Mouse (Mus musculus) E14TG2a.4 (cell line): ENCODE results near the gene Arr3.

ENCODE experiments used
- H3K27me3 ChIP-seq: 2 replicates; pipeline ENCODE4 v1.6.1; 2014; ENCODE audit warnings: low read length, control low read depth; ENCODE audit not compliant: insufficient read depth
- H3K36me3 ChIP-seq: 2 replicates; pipeline ENCODE4 v1.6.1; 2014; ENCODE audit warnings: low read length, control low read depth; ENCODE audit not compliant: insufficient read depth
- H3K4me1 ChIP-seq: replicated peaks from 2 replicates; pipeline ENCODE4 v1.6.1; 2014; ENCODE audit warnings: low read depth, low read length, control low read depth
- H3K4me3 ChIP-seq: replicated peaks from 2 replicates; pipeline ENCODE4 v1.5.1; 2014; ENCODE audit warnings: mild to moderate bottlenecking, low read length
- H3K9me3 ChIP-seq: 2 replicates; pipeline ENCODE4 v1.6.1; 2014; ENCODE audit warnings: low read length, control low read depth
- CTCF ChIP-seq: conservative IDR thresholded peaks from 2 replicates; pipeline ENCODE4 v1.5.1; 2014; ENCODE audit warnings: low read length
- NANOG ChIP-seq: IDR thresholded peaks from 2 replicates; pipeline ENCODE4 v1.6.1; 2014; ENCODE audit warnings: borderline replicate concordance, low read length, mixed read lengths
- POU5F1 ChIP-seq: IDR thresholded peaks from 2 replicates; pipeline ENCODE4 v1.6.1; 2014; ENCODE audit warnings: low read length, borderline replicate concordance

Arr3 gene

DNA sequence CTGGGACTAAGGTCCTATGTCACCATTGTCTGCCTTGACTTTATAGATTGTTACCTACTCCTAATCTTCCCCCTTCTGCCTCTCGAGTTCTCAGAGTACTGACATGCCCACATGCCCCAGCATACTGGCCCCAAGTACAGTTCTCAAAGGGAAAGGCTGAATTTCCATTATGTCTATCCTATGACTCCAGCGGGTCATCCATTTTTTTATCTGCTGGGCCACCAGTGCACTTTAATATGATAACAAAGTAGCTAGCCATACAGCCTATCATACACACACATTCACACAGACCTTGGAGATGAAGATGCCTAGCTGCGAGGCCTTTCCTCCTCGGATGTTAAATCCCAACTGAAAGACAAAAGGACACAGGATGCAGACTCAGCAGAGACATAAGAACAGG lies 18.9 kb downstream of the Arr3 start:
- no peak for TF ChIP-seq NANOG
- TF ChIP-seq CTCF: no peak
- TF ChIP-seq POU5F1: no peak

DNA sequence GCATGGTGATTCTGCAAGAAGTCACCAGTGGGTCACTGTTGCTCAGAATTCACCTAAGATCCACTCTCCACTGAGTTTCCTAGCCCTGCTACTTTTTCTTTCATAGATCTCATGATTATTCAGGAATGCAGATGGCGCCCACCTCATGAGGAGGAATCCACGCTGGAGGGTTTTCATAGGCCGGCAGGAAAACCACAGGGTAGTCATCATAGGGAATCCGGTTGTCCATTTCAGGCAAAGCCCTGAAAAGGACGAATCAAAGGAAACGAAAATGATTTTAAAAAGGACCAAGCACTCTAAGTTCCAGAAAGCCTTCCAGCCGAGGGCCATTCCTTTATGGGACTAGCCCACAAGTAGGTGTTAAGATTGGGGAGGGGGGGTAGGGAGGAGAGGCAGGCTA lies 19.8 kb downstream of the Arr3 start:
- H3K4me3 ChIP-seq: peak overlapping the region; percentile 88
- TF ChIP-seq POU5F1: no peak
- no peak for TF ChIP-seq CTCF
- TF ChIP-seq NANOG: no peak
- H3K4me1 ChIP-seq: peaks cover 13% of the 10 kb centered on the region; the same call in 1 of the 2 replicates
- H3K27me3 ChIP-seq: no peaks in the 10 kb centered on the region
- H3K36me3 ChIP-seq: peaks cover 37% of the 10 kb centered on the region
- H3K9me3 ChIP-seq: no peaks in the 10 kb centered on the region

More for the DNA sequence above, 18.9 kb downstream of the Arr3 start:
- Histone ChIP-seq H3K4me3 (no peak overlapping the region), H3K4me1 (peaks cover 11% of the 10 kb centered on the region; the same call in 1 of the 2 replicates), H3K36me3 (peaks cover 37% of the 10 kb centered on the region), H3K27me3 (no peaks in the 10 kb centered on the region), H3K9me3 (no peaks in the 10 kb centered on the region)

DNA sequence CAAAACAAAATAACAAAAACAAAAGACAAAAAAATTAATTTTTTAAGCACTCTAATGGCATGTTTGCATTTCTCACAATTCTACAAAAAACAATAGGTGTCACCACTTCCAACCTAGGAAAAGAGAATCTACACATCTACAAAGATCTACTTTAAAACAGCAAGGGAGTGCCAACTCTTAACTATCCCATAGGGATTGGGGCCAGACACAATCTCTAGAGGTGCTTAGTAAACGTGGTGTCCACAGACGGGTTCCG lies 20.2 kb downstream of the Arr3 start, which contains the start of gene Kif4:
TSS of gene Kif4 (plus strand) at position 192 of the 256 bp plus-strand sequence.
- no peaks in the 10 kb centered on the region for H3K27me3 ChIP-seq
- no peaks in the 10 kb centered on the region for H3K9me3 ChIP-seq
- no peak for TF ChIP-seq CTCF
- TF ChIP-seq NANOG: no peak
- peaks cover 13% of the 10 kb centered on the region; the same call in 1 of the 2 replicates for H3K4me1 ChIP-seq
- H3K36me3 ChIP-seq: peaks cover 37% of the 10 kb centered on the region
- H3K4me3 ChIP-seq: peak within 1 kb of the TSS; percentile 88

DNA sequence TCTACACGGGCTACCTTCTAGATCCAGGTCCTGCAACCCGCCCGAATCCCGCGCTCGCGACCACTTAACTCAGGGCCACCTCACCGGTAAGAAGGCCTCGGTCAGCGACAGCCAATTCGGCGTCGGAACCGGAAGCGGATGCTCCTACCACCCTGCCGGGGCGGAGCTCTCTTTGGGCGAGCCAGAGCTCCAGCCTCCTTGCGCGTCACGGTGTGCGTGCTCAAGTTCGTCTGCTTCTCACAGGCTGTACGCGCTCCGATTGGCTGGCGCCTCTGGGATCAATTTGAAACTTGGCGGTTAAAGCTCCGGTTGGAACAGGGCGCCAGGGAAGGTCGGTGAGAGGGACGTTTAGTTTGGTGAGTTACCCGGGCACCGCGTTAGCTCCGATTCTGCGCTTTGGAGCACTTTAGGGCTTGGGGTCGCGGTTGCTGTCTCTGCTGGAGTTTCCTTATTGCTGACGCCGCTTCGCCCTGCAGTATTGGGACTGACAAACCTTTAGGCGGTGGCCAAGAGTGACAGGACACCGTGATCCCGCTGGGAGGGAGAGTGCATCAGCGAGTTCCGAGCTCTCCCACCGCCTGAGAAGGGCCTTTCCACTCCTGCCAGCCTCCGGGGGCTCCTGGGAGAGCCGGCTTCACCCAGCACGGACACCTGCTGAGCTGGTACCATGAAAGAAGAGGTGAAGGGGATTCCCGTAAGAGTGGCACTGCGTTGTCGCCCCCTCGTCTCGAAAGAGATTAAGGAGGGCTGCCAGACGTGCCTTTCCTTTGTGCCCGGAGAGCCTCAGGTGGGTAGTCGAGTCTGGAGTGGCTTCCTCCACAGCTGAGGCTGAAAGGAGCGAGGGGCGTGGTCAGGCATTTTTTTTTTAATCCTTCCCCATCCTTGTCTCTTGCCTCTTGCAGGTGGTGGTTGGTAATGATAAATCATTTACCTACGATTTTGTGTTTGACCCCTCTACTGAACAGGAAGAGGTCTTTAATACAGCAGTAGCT lies 20.8 kb downstream of the Arr3 start, which contains the start of gene Pdzd11:
TSS of gene Pdzd11 (minus strand) at position 767 of the 992 bp plus-strand sequence.
- Histone ChIP-seq H3K9me3 (no peaks in the 10 kb centered on the region), H3K4me1 (peaks cover 13% of the 10 kb centered on the region; the same call in 1 of the 2 replicates), H3K36me3 (peaks cover 37% of the 10 kb centered on the region), H3K4me3 (peak within 1 kb of the TSS; percentile 88), H3K27me3 (no peaks in the 10 kb centered on the region)
- TF ChIP-seq POU5F1: no peak
- TF ChIP-seq CTCF: no peak
- no peak for TF ChIP-seq NANOG

DNA sequence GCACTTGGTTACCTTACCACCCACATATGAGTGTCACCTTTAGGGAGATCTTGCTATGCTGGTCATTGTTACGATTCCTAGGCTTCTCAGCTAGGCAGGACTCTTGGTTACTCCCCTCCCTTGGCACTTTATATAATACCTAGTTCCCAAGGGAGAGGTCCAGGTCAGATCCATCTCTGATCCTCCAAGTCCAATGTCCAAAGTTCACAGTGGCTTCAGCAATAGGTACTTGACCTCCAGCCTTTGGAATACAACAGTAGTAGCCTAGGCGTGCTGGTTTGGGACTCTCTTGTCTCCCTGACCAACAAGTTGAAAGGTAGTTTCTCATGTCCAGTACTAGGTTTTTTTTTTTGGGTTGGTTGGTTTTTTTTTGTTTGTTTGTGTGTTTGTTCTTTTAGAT lies 23.8 kb downstream of the Arr3 start:
- Histone ChIP-seq H3K9me3 (no peaks in the 10 kb centered on the region), H3K36me3 (peaks cover 31% of the 10 kb centered on the region), H3K27me3 (no peaks in the 10 kb centered on the region), H3K4me1 (peaks cover 13% of the 10 kb centered on the region; the same call in 1 of the 2 replicates), H3K4me3 (no peak overlapping the region)
- TF ChIP-seq NANOG (no peak), CTCF (no peak), POU5F1 (no peak)

DNA sequence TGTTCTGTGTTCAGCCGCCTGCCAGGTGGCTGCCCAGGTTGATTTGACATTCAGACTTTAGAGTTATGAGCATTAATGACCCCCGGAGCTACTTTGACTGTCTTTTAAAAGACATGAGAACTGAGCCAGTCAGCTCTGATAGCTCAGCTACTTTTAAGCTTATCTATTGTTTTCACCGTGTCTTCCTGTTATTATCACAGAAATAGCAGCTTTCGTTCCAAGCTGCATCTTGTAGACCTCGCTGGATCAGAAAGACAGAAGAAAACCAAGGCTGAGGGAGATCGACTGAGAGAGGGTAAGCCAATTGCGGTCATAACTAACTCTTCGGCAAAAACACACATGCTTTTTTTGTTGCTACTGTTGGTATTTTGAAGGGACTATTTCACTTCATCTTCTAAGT lies 33.2 kb downstream of the Arr3 start:
- no peak for TF ChIP-seq NANOG
- TF ChIP-seq POU5F1: no peak
- TF ChIP-seq CTCF: no peak
- Histone ChIP-seq H3K4me1 (no peaks in the 10 kb centered on the region), H3K9me3 (no peaks in the 10 kb centered on the region), H3K36me3 (peaks cover 80% of the 10 kb centered on the region), H3K27me3 (no peaks in the 10 kb centered on the region), H3K4me3 (no peak overlapping the region)

DNA sequence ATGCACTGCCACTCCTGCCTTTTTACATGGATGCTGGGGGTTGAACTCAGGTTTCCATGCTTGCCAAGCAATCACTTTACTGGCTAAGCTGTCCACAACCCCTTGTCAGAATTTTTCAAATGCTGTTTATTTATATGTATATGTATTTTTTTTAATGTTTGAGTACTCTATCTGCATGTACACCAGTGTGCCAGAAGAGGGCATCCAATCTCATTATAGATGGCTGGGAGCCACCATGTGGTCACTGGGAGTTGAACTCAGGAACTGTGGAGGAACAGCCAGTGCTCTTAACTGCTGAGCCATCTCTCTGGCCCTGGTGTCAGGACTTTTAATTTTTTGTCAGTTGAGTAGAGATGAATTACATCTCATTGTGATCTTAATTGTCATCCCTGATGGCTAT lies 47.6 kb downstream of the Arr3 start:
- Histone ChIP-seq H3K27me3 (no peaks in the 10 kb centered on the region), H3K4me3 (no peak overlapping the region), H3K36me3 (peaks cover 10% of the 10 kb centered on the region; the same call in 1 of the 2 replicates), H3K4me1 (no peaks in the 10 kb centered on the region), H3K9me3 (no peaks in the 10 kb centered on the region)
- TF ChIP-seq CTCF: no peak; the same call in 1 of the 2 replicates
- TF ChIP-seq NANOG: no peak
- no peak for TF ChIP-seq POU5F1

DNA sequence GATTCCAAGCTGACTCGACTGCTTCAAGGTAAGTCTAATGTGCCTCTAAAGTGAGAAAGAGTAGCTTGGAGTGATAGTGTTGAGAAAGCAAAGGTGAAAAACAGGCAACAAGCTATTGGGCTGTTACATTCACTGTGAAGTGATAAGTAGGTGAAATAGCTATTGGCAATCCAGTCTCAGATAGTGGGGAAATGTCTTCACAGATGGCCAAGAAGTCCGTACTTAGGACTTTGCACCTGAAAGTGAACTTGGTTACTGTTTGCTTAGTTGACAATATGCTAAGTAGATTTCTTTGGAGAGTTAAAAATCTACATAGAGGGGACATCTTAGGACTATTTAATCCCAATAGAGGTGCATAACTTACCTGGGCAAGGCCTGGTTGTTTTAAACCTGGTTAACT lies 59.5 kb downstream of the Arr3 start:
- Histone ChIP-seq H3K9me3 (no peaks in the 10 kb centered on the region), H3K36me3 (peaks cover 23% of the 10 kb centered on the region), H3K27me3 (no peaks in the 10 kb centered on the region), H3K4me3 (no peak overlapping the region), H3K4me1 (no peaks in the 10 kb centered on the region)
- no peak for TF ChIP-seq NANOG
